Mouse (Mus musculus) splenic B cell, adult 2 months (primary cell): ENCODE results near the gene Krtap1-4.
"Not testable (repeated sequence)": the region's sequence is repeated elsewhere in the genome, so short reads cannot be mapped to it uniquely, and the experiment has no call there.

Experiments
- DNase-seq: peaks from one replicate; pipeline ENCODE4 v3.0.0-alpha.2; 2011; ENCODE audit warnings: low read depth, low spot score
- H3K27me3 ChIP-seq: 2 replicates; pipeline ENCODE4 v1.6.1; 2012; ENCODE audit warnings: mild to moderate bottlenecking, low read length, moderate library complexity, mixed read lengths; ENCODE audit not compliant: control insufficient read depth, poor library complexity, insufficient read depth, severe bottlenecking
- H3K36me3 ChIP-seq: 2 replicates; pipeline ENCODE4 v1.6.1; 2012; ENCODE audit warnings: mild to moderate bottlenecking, low read length, moderate library complexity, mixed read lengths; ENCODE audit not compliant: control insufficient read depth, poor library complexity, insufficient read depth, severe bottlenecking

Krtap1-4 gene

DNA sequence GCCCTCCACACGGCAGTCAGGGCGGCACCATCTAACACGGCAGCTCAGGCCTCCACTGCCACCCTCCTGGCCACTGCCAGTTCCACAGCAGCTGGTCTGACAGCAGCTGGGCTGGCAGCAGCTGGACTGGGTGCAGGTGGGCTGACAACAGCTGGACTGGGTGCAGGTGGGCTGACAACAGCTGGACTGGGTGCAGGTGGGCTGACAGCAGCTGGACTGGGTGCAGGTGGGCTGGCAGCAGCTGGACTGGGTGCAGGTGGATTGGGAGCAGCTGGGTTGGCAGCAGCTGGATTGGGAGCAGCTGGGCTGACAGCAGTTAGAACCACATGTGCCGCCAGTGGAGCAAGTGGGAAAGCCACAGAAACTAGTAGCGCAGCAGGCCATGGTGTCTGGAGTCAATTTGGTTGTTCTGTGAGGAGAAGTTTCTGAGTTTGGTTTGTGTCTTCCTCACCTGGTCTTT lies at the start of gene Krtap1-4:
Gene Krtap1-4 (minus strand): TSS at position 410 of the 460 bp plus-strand sequence.
- DNase-seq, result no peak
- no peaks in the 10 kb centered on the region for H3K27me3 ChIP-seq
- H3K36me3 ChIP-seq, result no peaks in the 10 kb centered on the region

DNA sequence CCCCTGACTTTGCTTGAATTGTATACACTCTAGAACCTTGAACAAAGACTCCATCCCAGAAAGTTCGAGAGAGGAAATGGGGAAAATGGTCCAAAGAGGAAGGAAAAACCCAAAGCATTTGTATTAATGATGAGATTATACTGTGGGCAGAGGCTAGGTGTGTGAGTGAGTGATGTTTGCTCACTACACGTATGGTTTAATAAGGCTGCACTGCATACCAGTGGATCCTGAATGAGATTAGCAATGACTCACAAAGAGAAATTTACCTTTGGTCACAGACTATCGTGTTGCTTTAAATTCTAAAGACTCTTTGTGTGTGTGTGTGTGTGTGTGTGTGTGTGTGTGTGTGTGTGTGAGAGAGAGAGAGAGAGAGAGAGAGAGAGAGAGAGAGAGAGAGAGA lies 47.4 kb upstream of the Krtap1-4 start:
- Histone ChIP-seq H3K27me3 (no peaks in the 10 kb centered on the region), H3K36me3 (no peaks in the 10 kb centered on the region)
- no peak for DNase-seq

- DNase-seq, result no peak
- no peaks in the 10 kb centered on the region for H3K36me3 ChIP-seq
- H3K27me3 ChIP-seq, result no peaks in the 10 kb centered on the region; the same call in 1 of the 2 replicates
These were observed 44.7 kb upstream of the Krtap1-4 start, which contains the start of gene Krtap4-1 for GRCm38 (mm10) chr11:99628138-99628537. TSS of gene Krtap4-1 (minus strand) at chr11:99628238.

- no peak for DNase-seq
- Histone ChIP-seq H3K36me3 (no peaks in the 10 kb centered on the region), H3K27me3 (no peaks in the 10 kb centered on the region; the same call in 1 of the 2 replicates)
These were observed 36.9 kb upstream of the Krtap1-4 start, which contains the start of gene Gm11562 for GRCm38 (mm10) chr11:99620335-99620734. TSS of gene Gm11562 (minus strand) at chr11:99620435.

DNA sequence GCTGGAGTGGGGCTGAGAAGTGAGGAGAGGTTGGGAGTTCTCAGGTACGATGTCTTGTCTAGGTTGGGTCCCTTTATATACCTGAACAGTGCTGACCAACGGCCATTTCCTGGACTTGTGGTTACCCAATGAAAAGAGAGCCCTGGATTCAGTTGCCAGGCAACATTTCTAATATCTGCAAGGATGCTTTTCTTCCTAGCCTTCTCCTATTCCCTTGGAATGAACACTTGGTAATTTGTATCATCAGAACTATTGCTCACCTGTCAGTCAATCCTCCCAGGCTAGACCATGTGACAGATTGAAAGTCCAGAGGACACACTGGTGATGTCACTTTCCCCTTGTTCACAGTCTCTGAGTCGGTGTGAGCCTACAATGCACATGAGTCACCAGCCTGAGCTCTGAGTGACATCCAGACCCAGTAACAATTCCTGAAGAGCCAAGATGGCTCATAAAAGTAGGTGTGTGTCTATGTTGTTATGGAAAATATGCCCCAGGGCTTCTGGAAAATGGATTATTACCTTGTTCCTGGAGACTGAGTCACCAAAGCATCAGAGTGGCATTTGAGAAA lies 31.4 kb upstream of the Krtap1-4 start, which contains the start of gene Krtap2-4:
Gene Krtap2-4 (minus strand): TSS at position 51 of the 568 bp plus-strand sequence.
- Histone ChIP-seq H3K27me3 (no peaks in the 10 kb centered on the region), H3K36me3 (no peaks in the 10 kb centered on the region)
- DNase-seq, result no peak

DNA sequence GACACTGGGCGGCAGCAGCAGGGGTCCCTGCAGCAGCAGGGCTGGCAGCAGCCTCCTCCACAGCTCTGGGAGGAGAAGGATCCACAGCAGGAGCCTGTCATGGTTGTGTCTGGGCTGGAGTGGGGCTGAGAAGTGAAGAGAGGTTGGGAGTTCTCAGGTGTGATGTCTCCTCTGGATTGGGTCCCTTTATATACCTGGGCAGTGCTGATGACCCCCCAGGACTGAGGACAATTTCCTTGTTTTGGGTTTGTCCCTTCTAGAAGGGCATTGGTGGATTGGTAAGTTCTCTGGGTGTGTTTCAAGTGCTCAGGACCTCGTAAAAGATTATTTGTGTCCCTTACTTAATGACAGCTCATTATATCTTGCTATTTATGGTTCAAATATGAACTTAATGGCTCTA lies 26.6 kb upstream of the Krtap1-4 start, which contains the start of gene Gm11937:
Gene Gm11937 (minus strand): TSS at position 101 of the 400 bp plus-strand sequence.
- not testable (repeated sequence) for H3K27me3 ChIP-seq, DNase-seq, H3K36me3 ChIP-seq

DNA sequence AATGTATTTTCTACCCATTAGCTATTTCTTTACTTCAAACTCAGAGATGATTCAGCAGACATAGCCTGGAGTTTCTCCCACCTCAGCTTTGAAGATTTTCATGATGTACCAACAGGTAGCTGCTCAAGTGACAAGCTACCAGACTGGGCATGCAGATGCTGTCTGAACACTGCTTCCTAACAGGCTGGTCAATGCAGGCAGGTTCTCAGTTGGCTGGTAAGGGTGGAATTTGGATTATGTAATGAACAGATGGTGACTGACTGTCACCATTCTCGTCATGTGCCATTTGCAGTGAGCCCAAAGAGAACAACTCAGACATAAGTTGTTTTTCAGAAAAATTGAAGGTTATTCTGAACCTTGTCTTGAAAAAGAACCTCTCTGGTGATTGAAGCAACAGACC lies 25.7 kb upstream of the Krtap1-4 start:
- H3K36me3 ChIP-seq, result no peaks in the 10 kb centered on the region
- DNase-seq, result no peak
- H3K27me3 ChIP-seq, result no peaks in the 10 kb centered on the region

GRCm38 (mm10) chr11:99603208-99603607 lies 19.8 kb upstream of the Krtap1-4 start, which contains the start of gene Gm11938:
TSS of gene Gm11938 (minus strand) at chr11:99603308.
- not testable (repeated sequence) for H3K27me3 ChIP-seq, H3K36me3 ChIP-seq, DNase-seq

DNA sequence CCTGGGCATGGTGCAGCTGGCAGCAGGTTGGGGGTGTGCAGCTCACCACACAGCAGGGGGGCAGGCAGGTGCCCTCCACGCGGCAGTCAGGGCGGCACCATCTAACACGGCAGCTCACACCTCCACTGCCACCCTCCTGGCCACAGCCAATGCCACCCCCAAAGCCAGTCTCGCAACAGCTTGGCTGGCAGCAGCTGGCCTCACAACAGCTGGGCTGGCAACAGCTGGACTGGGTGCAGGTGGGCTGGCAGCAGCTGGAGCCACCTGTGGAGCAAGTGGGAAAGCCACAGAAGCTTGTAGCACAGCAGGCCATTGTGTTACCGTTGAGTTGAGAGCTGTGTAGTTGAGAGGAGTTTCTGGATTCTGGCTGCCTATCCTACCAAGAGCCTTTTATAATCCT lies 14.3 kb upstream of the Krtap1-4 start, which contains the start of gene Krtap9-3:
Gene Krtap9-3 (minus strand): TSS at position 364 of the 400 bp plus-strand sequence.
- H3K27me3 ChIP-seq, DNase-seq, H3K36me3 ChIP-seq: not testable (repeated sequence)

- no peak for DNase-seq
- Histone ChIP-seq H3K36me3 (no peaks in the 10 kb centered on the region), H3K27me3 (no peaks in the 10 kb centered on the region)
These were observed 7.5 kb upstream of the Krtap1-4 start, which contains the start of gene Krtap1-3 for GRCm38 (mm10) chr11:99590981-99591380. TSS of gene Krtap1-3 (minus strand) at chr11:99591339.

DNA sequence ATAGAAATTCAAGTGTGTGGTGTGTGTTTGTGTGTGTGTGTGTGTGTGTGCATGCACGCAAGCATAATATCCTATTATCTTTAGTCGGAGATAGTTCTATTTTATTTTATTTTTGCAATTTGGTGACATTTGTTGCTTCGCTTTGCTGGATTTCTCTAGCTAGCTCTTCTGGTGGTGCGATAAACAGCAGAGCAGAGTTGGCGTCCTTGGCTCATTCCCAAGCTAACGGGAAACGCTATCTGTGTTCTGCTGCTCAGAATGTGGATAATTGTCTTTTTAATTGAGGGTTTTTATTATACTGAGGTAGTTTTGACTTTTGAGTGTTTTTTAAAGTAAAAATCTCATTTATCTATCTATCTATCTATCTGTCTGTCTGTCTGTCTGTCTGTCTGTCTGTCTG lies 1.6 kb upstream of the Krtap1-4 start:
- Histone ChIP-seq H3K27me3 (no peaks in the 10 kb centered on the region), H3K36me3 (no peaks in the 10 kb centered on the region)
- DNase-seq, result no peak

GRCm38 (mm10) chr11:99581564-99581963 lies 1.9 kb downstream of the Krtap1-4 start:
- no peaks in the 10 kb centered on the region for H3K27me3 ChIP-seq
- DNase-seq, result no peak
- no peaks in the 10 kb centered on the region for H3K36me3 ChIP-seq

GRCm38 (mm10) chr11:99581051-99581450 lies 2.4 kb downstream of the Krtap1-4 start:
- H3K36me3 ChIP-seq, result no peaks in the 10 kb centered on the region
- no peaks in the 10 kb centered on the region for H3K27me3 ChIP-seq
- no peak for DNase-seq

- Histone ChIP-seq H3K27me3 (no peaks in the 10 kb centered on the region), H3K36me3 (no peaks in the 10 kb centered on the region)
- no peak for DNase-seq
These were observed 2.8 kb downstream of the Krtap1-4 start, which contains the start of gene Krtap1-5 for GRCm38 (mm10) chr11:99580636-99581035. TSS of gene Krtap1-5 (minus strand) at chr11:99581016.

- Histone ChIP-seq H3K27me3 (no peaks in the 10 kb centered on the region), H3K36me3 (no peaks in the 10 kb centered on the region)
- peak; percentile 59 for DNase-seq
These were observed 9.3 kb downstream of the Krtap1-4 start for GRCm38 (mm10) chr11:99574106-99574505.
